Mouse (Mus musculus): Measurements from ENCODE around the gene Olfr568.

The Olfr568 gene

DNA sequence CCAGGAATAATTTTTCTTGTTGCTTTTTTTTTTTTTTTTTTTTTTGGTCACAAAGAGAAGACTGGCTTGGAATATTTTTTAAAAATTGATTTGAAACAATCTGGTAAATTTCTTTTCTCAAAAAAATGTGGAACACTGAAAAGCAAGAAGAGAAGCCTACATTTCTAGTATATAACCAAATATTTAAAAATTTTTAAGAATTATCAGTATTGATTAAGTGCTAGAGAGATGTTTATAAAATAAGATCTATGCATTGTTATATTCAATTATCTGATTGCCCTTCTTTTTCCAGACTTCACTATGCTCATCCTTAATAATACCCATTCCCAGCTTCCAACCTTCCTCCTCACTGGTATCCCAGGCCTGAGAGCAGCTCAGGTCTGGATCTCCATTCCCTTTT is at the start of gene Olfr568:
Olfr568 (plus strand) TSS at position 301 of the 400 bp plus-strand sequence.
- no peak for DNase-seq

DNA sequence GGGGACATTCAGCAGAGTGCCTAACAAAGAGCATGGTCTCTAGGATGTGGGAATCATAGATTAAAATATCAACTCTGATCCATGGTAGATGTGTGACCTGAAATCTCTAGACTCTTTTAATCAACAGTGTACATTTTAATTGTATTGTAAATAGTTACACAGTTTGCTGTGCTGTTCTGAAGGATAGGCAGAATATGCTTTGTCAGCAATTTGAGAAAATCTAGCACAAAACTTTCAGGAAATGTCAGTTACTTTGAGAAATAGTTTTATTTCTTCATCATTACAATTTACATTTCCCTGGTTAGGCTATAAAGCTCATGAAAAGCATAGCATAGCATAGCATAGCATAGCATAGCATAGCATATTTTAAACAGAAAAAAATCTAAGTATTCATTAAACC is 21.1 kb upstream of the Olfr568 start:
- no peak for DNase-seq

DNA sequence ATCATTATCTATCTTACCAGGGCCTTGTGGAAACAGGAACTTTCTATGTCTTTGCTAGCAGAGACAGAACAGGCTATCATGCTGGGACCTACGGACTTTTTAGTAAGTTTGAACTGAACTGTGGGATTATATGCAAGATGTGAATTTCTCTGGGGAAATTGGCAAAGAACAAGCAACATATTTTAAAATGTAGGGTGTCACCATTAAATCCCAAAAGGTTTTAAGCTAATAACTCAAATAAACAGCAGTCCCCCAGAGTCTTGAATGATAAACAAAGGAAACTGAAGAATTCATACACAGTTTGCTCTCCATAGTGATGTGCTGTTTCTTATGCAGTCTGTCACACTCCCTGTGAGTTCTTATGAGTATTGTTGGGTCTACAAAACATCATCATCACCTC is 18.3 kb upstream of the Olfr568 start, which contains the start of gene Olfr566:
Olfr566 (minus strand) TSS at position 101 of the 400 bp plus-strand sequence.
- no peak for DNase-seq

DNA sequence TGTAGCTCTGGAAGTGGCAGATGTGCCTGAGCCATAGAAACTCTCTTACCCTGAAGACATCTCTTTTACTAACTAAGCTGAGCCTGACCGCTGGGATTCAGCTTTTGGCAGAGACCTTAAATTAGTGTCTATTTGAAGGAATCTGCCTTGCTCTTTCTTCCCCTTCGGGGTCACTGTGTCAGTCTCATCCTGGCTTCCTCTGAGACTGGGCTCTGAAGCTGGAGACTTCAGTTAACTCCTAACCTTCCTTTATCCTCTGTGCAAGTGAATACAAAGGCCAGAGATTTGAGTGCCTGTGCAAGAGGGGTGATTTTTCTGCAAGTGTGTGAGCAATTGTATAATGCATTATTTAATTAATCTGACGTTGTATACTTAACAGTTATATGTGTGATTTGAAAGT is 13.9 kb downstream of the Olfr568 start, which contains the start of gene Olfr569:
Olfr569 (minus strand) TSS at position 101 of the 400 bp plus-strand sequence.
- DNase-seq, result no peak

DNA sequence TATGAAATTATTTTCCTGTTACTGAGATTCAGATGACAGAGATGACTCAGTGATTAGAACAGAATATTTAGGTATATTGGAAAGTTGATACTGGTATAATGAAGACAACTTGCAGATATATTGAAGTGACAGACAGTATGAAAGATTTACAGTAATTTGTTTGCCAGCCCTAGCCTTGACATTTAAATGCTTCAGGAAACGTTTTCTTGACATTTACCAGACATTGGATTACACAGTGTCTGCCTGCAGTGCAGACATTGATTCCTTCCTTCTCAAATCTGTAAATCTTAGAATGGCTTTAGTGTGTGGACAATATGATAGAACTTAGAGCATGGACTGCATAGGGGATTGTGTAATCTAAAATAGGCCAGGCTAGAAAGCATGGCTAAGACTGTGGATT is 38.3 kb downstream of the Olfr568 start:
- DNase-seq, result no peak

DNA sequence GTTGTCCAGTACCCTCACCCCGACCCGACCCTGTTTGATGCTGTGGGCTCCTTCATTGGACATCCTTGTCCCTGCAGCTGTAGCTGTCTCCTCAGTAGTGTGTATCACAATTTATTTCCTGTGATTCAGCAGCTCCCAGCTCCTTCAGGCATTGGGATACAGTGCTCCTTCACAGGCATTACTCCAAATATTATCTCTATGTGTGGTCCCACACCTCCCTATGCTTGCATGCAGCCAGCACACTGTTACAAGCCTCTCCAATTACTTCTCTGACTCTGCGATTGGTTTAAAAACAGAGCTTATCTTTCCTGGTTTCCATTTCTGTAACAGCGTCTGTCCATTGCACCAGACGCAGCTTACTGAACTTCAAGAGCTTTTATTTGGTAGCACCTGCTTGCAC is 39.5 kb downstream of the Olfr568 start:
- DNase-seq, result no peak

DNA sequence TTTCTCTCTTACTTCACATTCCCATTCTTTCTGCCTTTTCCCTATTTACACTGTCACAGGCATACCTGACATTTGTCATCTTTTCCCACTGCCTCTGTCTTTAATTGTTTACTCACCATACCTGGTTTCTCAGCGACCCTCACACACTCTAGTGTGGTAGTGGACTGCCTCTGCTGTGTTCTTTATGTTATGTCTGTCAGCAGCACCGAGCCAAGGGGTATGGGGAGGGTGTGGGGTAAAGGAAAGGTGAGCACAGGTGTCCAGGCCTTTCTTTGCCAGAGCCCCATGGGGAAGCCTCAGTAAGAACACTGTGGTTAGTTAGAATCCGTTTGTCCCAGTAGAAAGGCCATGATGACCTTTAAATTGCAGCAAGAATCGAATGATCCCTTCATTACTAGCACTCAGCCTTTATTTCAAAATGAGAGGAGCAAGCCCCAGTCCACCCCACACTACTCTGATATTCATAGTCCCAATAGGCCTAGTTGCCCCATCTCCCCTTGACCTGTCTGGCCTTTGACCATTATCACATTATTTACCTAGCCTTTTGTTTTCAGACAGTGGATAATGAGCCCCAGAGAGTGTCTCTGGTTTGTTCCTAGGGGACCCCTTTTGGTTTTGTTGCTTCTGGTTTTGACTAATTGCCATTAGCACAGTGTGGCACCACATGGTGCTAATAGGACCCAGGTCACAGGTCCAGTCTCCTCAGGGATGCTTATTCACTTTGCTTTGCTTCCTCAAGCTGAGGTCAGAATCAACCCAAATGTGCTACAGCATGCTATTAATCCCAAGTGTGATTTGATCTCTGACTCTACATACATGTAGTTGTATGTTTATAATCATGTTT is 40.3 kb downstream of the Olfr568 start, which contains the start of gene Olfr571:
Olfr571 (minus strand) TSS at position 505 of the 844 bp plus-strand sequence.
- no peak for DNase-seq

DNA sequence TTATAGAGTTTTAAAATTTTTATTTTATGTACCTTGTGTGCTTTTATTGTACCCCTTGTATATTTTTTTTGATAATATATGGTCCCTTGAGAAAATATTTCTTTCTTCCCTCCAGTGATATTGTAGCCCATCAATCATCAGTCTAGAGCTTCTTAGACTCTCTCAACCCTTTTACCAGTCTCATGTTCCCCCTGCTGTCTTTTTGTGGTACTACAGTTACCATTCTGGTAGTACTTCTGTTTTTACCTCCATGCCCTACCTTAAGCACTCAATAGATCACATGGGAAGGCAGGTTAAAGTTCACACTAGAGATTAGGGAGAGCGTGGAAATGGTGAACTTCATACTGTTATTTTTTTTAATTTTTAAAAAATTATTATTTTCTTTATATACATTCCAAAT is 42.7 kb downstream of the Olfr568 start:
- DNase-seq, result no peak

DNA sequence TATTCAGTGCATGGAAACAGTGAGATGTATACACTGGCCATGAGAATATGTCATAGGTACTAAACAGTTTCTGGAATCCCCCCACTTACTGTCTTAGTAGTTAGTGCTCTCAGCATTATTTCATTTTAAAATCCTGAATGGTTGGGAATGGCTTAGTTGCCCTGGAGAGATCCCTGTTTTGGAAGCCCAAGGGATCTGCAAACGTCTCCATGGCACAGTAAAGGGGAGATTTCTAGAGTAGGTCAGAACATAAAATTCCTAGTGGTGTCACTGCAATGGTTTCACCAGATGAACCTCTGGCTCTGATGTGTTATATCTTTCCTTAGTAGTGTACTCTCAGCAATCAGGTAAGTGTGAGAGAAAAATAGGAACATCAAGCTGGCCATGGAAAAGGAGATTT is 47.2 kb downstream of the Olfr568 start, which contains the start of gene Olfr572:
Olfr572 (plus strand) TSS at position 301 of the 400 bp plus-strand sequence.
- DNase-seq, result no peak

DNA sequence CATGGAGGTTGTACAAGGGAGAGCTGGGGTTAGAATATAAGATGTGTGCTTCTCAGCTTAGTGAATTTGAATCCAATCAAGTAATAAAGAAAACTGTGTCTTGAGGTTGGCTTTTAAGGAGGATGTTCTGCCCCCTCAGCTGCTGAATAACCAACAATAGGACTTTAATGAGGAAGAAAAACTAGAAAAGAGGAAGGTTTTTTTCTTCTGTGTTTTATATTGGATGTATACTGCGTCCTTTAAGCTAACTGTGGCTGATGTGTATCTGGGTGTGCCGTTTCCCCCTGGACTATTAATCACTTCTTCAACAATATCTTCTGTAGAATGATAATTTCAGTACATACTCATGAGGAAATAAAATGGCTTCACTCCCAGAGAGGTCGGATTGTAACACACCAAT is 50.2 kb downstream of the Olfr568 start:
- no peak for DNase-seq

Data from thymus, postnatal 25 days (tissue).